Mouse (Mus musculus) E14TG2a.4 (cell line): ENCODE results near the gene Spock2.
"Not testable (repeated sequence)": the region's sequence is repeated elsewhere in the genome, so short reads cannot be mapped to it uniquely, and the experiment has no call there.

Experiments used
- H3K27me3 ChIP-seq: 2 replicates; pipeline ENCODE4 v1.6.1; 2014; ENCODE audit warnings: low read length, control low read depth; ENCODE audit not compliant: insufficient read depth
- H3K36me3 ChIP-seq: 2 replicates; pipeline ENCODE4 v1.6.1; 2014; ENCODE audit warnings: low read length, control low read depth; ENCODE audit not compliant: insufficient read depth
- H3K4me1 ChIP-seq: replicated peaks from 2 replicates; pipeline ENCODE4 v1.6.1; 2014; ENCODE audit warnings: low read depth, low read length, control low read depth
- H3K4me3 ChIP-seq: replicated peaks from 2 replicates; pipeline ENCODE4 v1.5.1; 2014; ENCODE audit warnings: mild to moderate bottlenecking, low read length
- H3K9me3 ChIP-seq: 2 replicates; pipeline ENCODE4 v1.6.1; 2014; ENCODE audit warnings: low read length, control low read depth
- CTCF ChIP-seq: conservative IDR thresholded peaks from 2 replicates; pipeline ENCODE4 v1.5.1; 2014; ENCODE audit warnings: low read length
- NANOG ChIP-seq: IDR thresholded peaks from 2 replicates; pipeline ENCODE4 v1.6.1; 2014; ENCODE audit warnings: borderline replicate concordance, low read length, mixed read lengths
- POU5F1 ChIP-seq: IDR thresholded peaks from 2 replicates; pipeline ENCODE4 v1.6.1; 2014; ENCODE audit warnings: low read length, borderline replicate concordance

Spock2 gene

DNA sequence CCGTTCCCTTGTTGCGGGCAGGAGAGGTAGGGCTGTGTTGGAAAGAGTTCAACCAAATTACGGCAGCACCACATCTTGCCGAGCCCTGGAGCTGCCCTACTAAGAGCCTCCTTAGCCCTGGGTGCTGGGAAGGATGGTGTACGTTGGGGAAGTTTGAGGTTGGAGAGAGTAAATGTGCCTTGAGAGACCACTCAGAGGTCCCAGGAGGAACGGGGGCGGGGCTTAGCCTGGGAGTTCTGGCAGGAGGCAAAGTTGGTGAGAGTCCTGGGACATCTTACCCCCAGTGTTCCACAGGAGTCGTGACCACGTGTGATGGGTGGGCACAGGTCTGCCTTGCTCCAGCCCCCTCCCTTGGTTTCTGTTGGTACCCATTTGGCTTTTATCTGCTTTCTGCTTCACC lies 28.2 kb downstream of the Spock2 start:
- Histone ChIP-seq H3K36me3 (peaks cover 12% of the 10 kb centered on the region), H3K27me3 (no peaks in the 10 kb centered on the region; the same call in 1 of the 2 replicates), H3K4me3 (peak overlapping the region; percentile 69), H3K4me1 (peaks cover 76% of the 10 kb centered on the region), H3K9me3 (no peaks in the 10 kb centered on the region)
- no peak for TF ChIP-seq POU5F1
- no peak for TF ChIP-seq CTCF
- TF ChIP-seq NANOG: no peak

GRCm38 (mm10) chr10:60136010-60136409 lies 30.0 kb downstream of the Spock2 start:
- not testable (repeated sequence) for H3K27me3 ChIP-seq, H3K36me3 ChIP-seq
- H3K4me1 ChIP-seq: peaks cover 87% of the 10 kb centered on the region

DNA sequence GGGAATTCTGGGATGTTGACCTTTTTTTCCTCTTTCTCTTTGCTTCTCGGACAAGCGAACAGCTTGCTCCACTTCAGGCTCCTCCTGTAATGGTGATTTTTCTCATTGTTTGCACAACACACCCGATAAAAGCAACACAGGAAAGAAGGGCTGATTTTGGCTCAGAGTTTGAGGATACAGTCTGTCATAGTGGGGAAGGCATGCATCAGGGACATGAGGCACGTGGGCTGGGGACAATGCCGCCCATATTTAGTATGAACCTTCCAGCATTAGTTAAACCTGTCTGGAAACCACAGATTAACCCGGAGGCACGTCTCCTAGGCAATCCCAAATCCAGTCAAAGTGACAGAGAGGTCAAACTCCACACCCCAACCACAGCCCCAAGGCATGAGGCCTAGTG lies 30.9 kb downstream of the Spock2 start:
- TF ChIP-seq CTCF (no peak), POU5F1 (no peak), NANOG (no peak)
- Histone ChIP-seq H3K36me3 (no peaks in the 10 kb centered on the region), H3K4me1 (peaks cover 93% of the 10 kb centered on the region), H3K4me3 (no peak overlapping the region), H3K9me3 (peaks cover 8% of the 10 kb centered on the region), H3K27me3 (no peaks in the 10 kb centered on the region; the same call in 1 of the 2 replicates)

More at GRCm38 (mm10) chr10:60136010-60136409, 30.0 kb downstream of the Spock2 start:
- H3K9me3 ChIP-seq, H3K4me3 ChIP-seq: not testable (repeated sequence)
- TF ChIP-seq CTCF: peak; percentile 16; the same call in 1 of the 2 replicates

DNA sequence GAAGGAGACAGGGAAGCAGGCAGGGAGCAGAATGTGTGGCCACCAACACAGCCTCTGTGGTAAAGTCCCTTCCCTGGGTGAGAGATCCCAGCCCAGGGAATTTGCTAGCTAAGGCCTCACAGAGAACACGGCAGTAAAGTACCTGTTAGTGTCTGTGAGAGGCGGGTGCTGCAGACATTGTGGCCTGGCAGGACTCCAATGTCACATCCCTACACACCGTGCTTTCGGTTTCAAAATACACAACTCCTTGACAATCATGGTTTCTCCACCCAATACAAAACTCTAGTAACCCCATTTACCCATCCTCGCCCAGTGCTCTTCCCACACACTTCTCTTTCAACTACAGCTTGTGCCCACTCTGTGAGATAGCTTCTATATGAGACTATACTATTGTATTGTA lies 32.7 kb downstream of the Spock2 start:
- Histone ChIP-seq H3K9me3 (peaks cover 8% of the 10 kb centered on the region), H3K4me3 (no peak overlapping the region)

DNA sequence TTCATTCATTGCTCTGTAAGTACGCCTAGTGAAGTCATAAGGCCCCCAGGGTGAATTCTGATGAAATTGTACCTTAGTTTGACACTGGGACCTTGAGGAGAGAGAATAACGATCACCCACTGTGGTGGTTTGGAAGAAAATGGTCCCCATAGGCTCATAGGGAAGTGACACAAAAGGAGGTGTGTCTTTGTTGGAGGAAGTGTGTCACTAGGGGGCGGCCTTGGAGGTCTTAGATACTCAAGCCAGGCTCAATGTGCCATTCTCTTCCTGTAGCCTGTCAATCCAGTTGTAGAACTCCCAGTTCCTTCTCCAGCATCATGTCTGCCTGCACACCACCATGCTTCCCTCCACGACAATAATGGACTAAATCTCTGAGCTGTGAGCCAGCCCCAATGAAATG lies 34.7 kb downstream of the Spock2 start:
- H3K36me3 ChIP-seq: no peaks in the 10 kb centered on the region
- TF ChIP-seq POU5F1: no peak
- TF ChIP-seq CTCF: no peak
- TF ChIP-seq NANOG: no peak
- peaks cover 8% of the 10 kb centered on the region for H3K9me3 ChIP-seq
- no peak overlapping the region for H3K4me3 ChIP-seq
- H3K27me3 ChIP-seq: no peaks in the 10 kb centered on the region
- H3K4me1 ChIP-seq: peaks cover 86% of the 10 kb centered on the region

More for the DNA sequence above, 32.7 kb downstream of the Spock2 start:
- TF ChIP-seq CTCF (no peak), NANOG (no peak)
- Histone ChIP-seq H3K36me3 (no peaks in the 10 kb centered on the region), H3K27me3 (no peaks in the 10 kb centered on the region), H3K4me1 (peaks cover 92% of the 10 kb centered on the region)

DNA sequence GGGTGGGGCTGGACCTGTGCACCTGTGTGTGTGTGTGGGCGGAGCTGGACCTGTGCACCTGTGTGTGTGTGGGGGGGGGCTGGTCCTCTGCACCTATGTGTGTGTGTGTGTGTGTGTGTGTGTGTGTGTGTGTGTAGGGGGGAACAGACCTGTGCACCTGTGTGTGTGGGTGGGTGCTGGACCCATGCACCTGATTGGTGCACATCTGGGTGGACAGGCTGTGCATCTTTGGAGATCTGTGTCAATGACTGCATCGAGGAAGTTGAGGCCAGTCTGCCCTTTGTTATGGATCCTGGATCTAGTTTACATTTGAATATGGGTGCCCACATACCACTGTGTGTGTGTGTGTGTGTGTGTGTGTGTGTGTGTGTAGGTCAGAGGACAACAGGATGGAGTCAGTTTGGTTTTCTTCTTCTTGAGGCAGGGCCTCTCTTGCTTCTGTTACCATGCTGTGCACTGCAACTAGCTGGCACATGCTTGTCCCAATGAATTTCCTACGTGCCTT lies 35.7 kb downstream of the Spock2 start:
- TF ChIP-seq CTCF (no peak), POU5F1 (peak; percentile 65; the same call in 1 of the 2 replicates)
- Histone ChIP-seq H3K4me3 (no peak overlapping the region), H3K36me3 (no peaks in the 10 kb centered on the region), H3K4me1 (peaks cover 83% of the 10 kb centered on the region), H3K27me3 (no peaks in the 10 kb centered on the region), H3K9me3 (peaks cover 8% of the 10 kb centered on the region)

- H3K4me3 ChIP-seq, H3K36me3 ChIP-seq, H3K27me3 ChIP-seq, H3K9me3 ChIP-seq: not testable (repeated sequence)
- peak; percentile 67 for TF ChIP-seq NANOG
- H3K4me1 ChIP-seq: peaks cover 78% of the 10 kb centered on the region
Observed at GRCm38 (mm10) chr10:60147510-60148047, 41.6 kb downstream of the Spock2 start.

GRCm38 (mm10) chr10:60148087-60148486 lies 42.1 kb downstream of the Spock2 start:
- Histone ChIP-seq H3K27me3 (no peaks in the 10 kb centered on the region), H3K4me3 (no peak overlapping the region), H3K36me3 (no peaks in the 10 kb centered on the region), H3K4me1 (peaks cover 73% of the 10 kb centered on the region), H3K9me3 (no peaks in the 10 kb centered on the region)
- peak; percentile 98 for TF ChIP-seq CTCF
- no peak for TF ChIP-seq POU5F1

- no peaks in the 10 kb centered on the region for H3K27me3 ChIP-seq
- no peaks in the 10 kb centered on the region for H3K9me3 ChIP-seq
- H3K4me3 ChIP-seq: peak overlapping the region; percentile 48; the same call in 1 of the 2 replicates
- TF ChIP-seq POU5F1: no peak
- TF ChIP-seq NANOG: no peak
- TF ChIP-seq CTCF: no peak
- no peaks in the 10 kb centered on the region for H3K36me3 ChIP-seq
- peaks cover 51% of the 10 kb centered on the region for H3K4me1 ChIP-seq
Observed at GRCm38 (mm10) chr10:60151107-60151663, 45.2 kb downstream of the Spock2 start.
